Mouse (Mus musculus) gastrocnemius, postnatal 36 days (tissue): ENCODE results near the gene Rnf217. TPM values are rescaled to one million over a fixed set of nuclear protein-coding genes. Genes with fewer than 3 reads are reported as not detected.

Source experiments
- DNase-seq, 2 experiments: peaks; one replicate each; pipeline ENCODE4 v3.0.0; 2022
- intact Hi-C: fragments of 180-260 bp; cut with DNase I; formaldehyde crosslinking; loops from one replicate; pipeline ENCODE4 v1.15.1; 2025
- total RNA-seq, 2 experiments: library from RNA; stranded (reverse); gene quantifications; 2 replicates each; pipeline ENCODE4 v1.2.3; 2021

The Rnf217 gene
- total RNA-seq, 2 experiments from 2014 or later = 6.4 to 7.7 TPM

- intact Hi-C loops = no loop called here
- no peak for DNase-seq
These were observed 93.1 kb downstream of the Rnf217 start for GRCm38 (mm10) chr10:31515897-31516296.

GRCm38 (mm10) chr10:31504134-31504551, 104.8 kb downstream of the Rnf217 start:
- DNase-seq = peak in 1 of 2 experiments; percentile 19
- intact Hi-C loops = no loop called here

- intact Hi-C loops = no loop called here
- DNase-seq = no peak
These were observed 105.3 kb downstream of the Rnf217 start for GRCm38 (mm10) chr10:31503542-31504133.

GRCm38 (mm10) chr10:31501644-31502043, 107.3 kb downstream of the Rnf217 start:
- DNase-seq = no peak
- intact Hi-C loops = no loop called here

- intact Hi-C loops = no loop called here
- no peak for DNase-seq
These were observed 112.1 kb downstream of the Rnf217 start for GRCm38 (mm10) chr10:31496931-31497330.

- intact Hi-C loops = no loop called here
- no peak for DNase-seq
These were observed 113.2 kb downstream of the Rnf217 start for GRCm38 (mm10) chr10:31495826-31496225.

GRCm38 (mm10) chr10:31494296-31494695, 114.7 kb downstream of the Rnf217 start:
- DNase-seq = no peak
- intact Hi-C loops = no loop called here

- DNase-seq = no peak
- intact Hi-C loops = no loop called here
These were observed 141.7 kb downstream of the Rnf217 start for GRCm38 (mm10) chr10:31467043-31467898.

- intact Hi-C loops = no loop called here
- DNase-seq = no peak
These were observed 143.0 kb downstream of the Rnf217 start for GRCm38 (mm10) chr10:31465840-31466541.

- no peak for DNase-seq
- intact Hi-C loops = no loop called here
These were observed 143.6 kb downstream of the Rnf217 start for GRCm38 (mm10) chr10:31465424-31465823.

GRCm38 (mm10) chr10:31463044-31463443, 145.9 kb downstream of the Rnf217 start:
- no peak for DNase-seq
- intact Hi-C loops = no loop called here

GRCm38 (mm10) chr10:31456806-31457205, 152.2 kb downstream of the Rnf217 start:
- intact Hi-C loops = no loop called here
- DNase-seq = no peak

- intact Hi-C loops = no loop called here
- no peak for DNase-seq
These were observed 161.9 kb downstream of the Rnf217 start for GRCm38 (mm10) chr10:31447083-31447482.

GRCm38 (mm10) chr10:31445291-31446124, 163.5 kb downstream of the Rnf217 start, which contains the start of gene Tpd52l1:
TSS of gene Tpd52l1 (minus strand) at chr10:31445958.
- intact Hi-C loops = no loop called here
- DNase-seq = peak; percentile 74 to 76

- intact Hi-C loops = loop anchor here (5.0 kb wide), 1 partner anchor 127 kb away; no protein-coding TSS in a partner anchor
- no peak for DNase-seq
These were observed 164.8 kb downstream of the Rnf217 start for GRCm38 (mm10) chr10:31444206-31444605.

Other genes starting within 250 kb of the Rnf217 start
- 10 to 100 TPM; 15.8 to 23.2 TPM for gene Tpd52l1, start 163.2 kb downstream of the Rnf217 start, total RNA-seq